Mouse (Mus musculus) hindbrain, embryonic 15.5 days (tissue): ENCODE data around the gene Kitl. TPM values are rescaled to one million over a fixed set of nuclear protein-coding genes. Genes with fewer than 3 reads are reported as not detected.
A peak's percentile ranks its signal among the peaks of the same experiment; 100 is the strongest.

Experiments used
- ATAC-seq: fragments of 200-750 bp; cut with Nextera tagmentation; 2 replicates; pipeline ENCODE4 v1.8.0; 2017; ENCODE audit warnings: low read depth, moderate number of reproducible peaks, moderate TSS enrichment; ENCODE audit not compliant: low FRiP score
- H3K27ac ChIP-seq: fragments of 300-500 bp; sonication (generic); replicated peaks from 2 replicates; pipeline ENCODE4 v1.5.1; 2015; ENCODE audit warnings: mild to moderate bottlenecking, inconsistent platforms
- H3K27me3 ChIP-seq: fragments of 300-500 bp; sonication (generic); 2 replicates; pipeline ENCODE4 v1.6.1; 2015; ENCODE audit warnings: control low read depth, inconsistent platforms
- H3K36me3 ChIP-seq: fragments of 300-500 bp; sonication (generic); 2 replicates; pipeline ENCODE4 v1.6.1; 2015; ENCODE audit warnings: control low read depth, inconsistent platforms
- H3K4me1 ChIP-seq: fragments of 300-500 bp; sonication (generic); replicated peaks from 2 replicates; pipeline ENCODE4 v1.6.1; 2015; ENCODE audit warnings: control low read depth, inconsistent platforms
- H3K4me2 ChIP-seq: fragments of 300-500 bp; sonication (generic); 2 replicates; pipeline ENCODE4 v1.6.1; 2015; ENCODE audit warnings: moderate library complexity, mild to moderate bottlenecking, inconsistent platforms
- H3K4me3 ChIP-seq: fragments of 300-500 bp; sonication (generic); 2 replicates; pipeline ENCODE4 v1.5.1; 2015; ENCODE audit warnings: mild to moderate bottlenecking, inconsistent platforms
- H3K9ac ChIP-seq: fragments of 300-500 bp; sonication (generic); 2 replicates; pipeline ENCODE4 v1.6.1; 2015; ENCODE audit warnings: inconsistent platforms
- H3K9me3 ChIP-seq: fragments of 300-500 bp; sonication (generic); 2 replicates; pipeline ENCODE4 v1.6.1; 2016; ENCODE audit warnings: control low read depth, inconsistent platforms
- WGBS: fragments of 180-500 bp; shearing (Covaris S2); methylation state at CpG from one replicate; pipeline ENCODE4 v1.1.7; 2015; 5-methylcytosine and 5-hydroxymethylcytosine counted together
- polyA plus RNA-seq: library from polyadenylated mRNA; unstranded; fragments of >200 nt; fragmentation: Nextera tagmentation; extraction: Ambion mirVana; gene quantifications from 2 replicates; pipeline ENCODE4 v1.2.1, GENCODE M21; 2015

The Kitl gene
- polyA plus RNA-seq, 1 experiment from 2014 or later, result 30.7 TPM

GRCm38 (mm10) chr10:100055082-100055481, 39.7 kb downstream of the Kitl start:
- 90% methylated on average over 2 of the region's 2 CpGs for WGBS

GRCm38 (mm10) chr10:100057106-100057623, 41.7 kb downstream of the Kitl start:
- Histone ChIP-seq H3K27me3 (no peaks in the 10 kb centered on the region), H3K9me3 (no peaks in the 10 kb centered on the region), H3K4me1 (no peaks in the 10 kb centered on the region), H3K4me2 (no peak overlapping the region), H3K4me3 (no peak overlapping the region), H3K27ac (no peak overlapping the region), H3K36me3 (no peaks in the 10 kb centered on the region), H3K9ac (no peak overlapping the region)
- WGBS, result 82% methylated on average over 1 of the region's 1 CpGs
- no peak for ATAC-seq

More at GRCm38 (mm10) chr10:100055082-100055481, 39.7 kb downstream of the Kitl start:
- H3K4me3 ChIP-seq, result no peak overlapping the region
- H3K9me3 ChIP-seq, result no peaks in the 10 kb centered on the region
- H3K9ac ChIP-seq, result no peak overlapping the region
- H3K4me2 ChIP-seq, result no peak overlapping the region
- no peak overlapping the region for H3K27ac ChIP-seq
- no peaks in the 10 kb centered on the region; the same call in 1 of the 2 replicates for H3K4me1 ChIP-seq
- no peaks in the 10 kb centered on the region for H3K27me3 ChIP-seq
- no peaks in the 10 kb centered on the region for H3K36me3 ChIP-seq
- ATAC-seq, result no peak

- no peaks in the 10 kb centered on the region for H3K27me3 ChIP-seq
- no peak for ATAC-seq
- H3K4me3 ChIP-seq, result no peak overlapping the region
- H3K27ac ChIP-seq, result no peak overlapping the region
- H3K9ac ChIP-seq, result no peak overlapping the region
- H3K36me3 ChIP-seq, result no peaks in the 10 kb centered on the region
- no peak overlapping the region for H3K4me2 ChIP-seq
- 95% methylated on average over 4 of the region's 4 CpGs for WGBS
- no peaks in the 10 kb centered on the region for H3K4me1 ChIP-seq
- H3K9me3 ChIP-seq, result no peaks in the 10 kb centered on the region
Observed at GRCm38 (mm10) chr10:100059356-100059755, 43.9 kb downstream of the Kitl start.

GRCm38 (mm10) chr10:100065529-100066301, 50.3 kb downstream of the Kitl start:
- WGBS, result 13% methylated on average over 12 of the region's 12 CpGs
- no peaks in the 10 kb centered on the region for H3K27me3 ChIP-seq
- H3K36me3 ChIP-seq, result no peaks in the 10 kb centered on the region
- no peaks in the 10 kb centered on the region for H3K9me3 ChIP-seq
- peak; percentile 84 for ATAC-seq
- H3K4me1 ChIP-seq, result peaks cover 4% of the 10 kb centered on the region; the same call in 1 of the 2 replicates
- peak overlapping the region; percentile 56 for H3K27ac ChIP-seq
- no peak overlapping the region for H3K4me3 ChIP-seq
- peak overlapping the region; percentile 18; the same call in 1 of the 2 replicates for H3K4me2 ChIP-seq
- H3K9ac ChIP-seq, result no peak overlapping the region

- Histone ChIP-seq H3K9me3 (no peaks in the 10 kb centered on the region), H3K4me1 (peaks cover 4% of the 10 kb centered on the region; the same call in 1 of the 2 replicates), H3K4me2 (no peak overlapping the region), H3K27me3 (no peaks in the 10 kb centered on the region), H3K27ac (peak overlapping the region; percentile 56; the same call in 1 of the 2 replicates), H3K36me3 (no peaks in the 10 kb centered on the region), H3K4me3 (no peak overlapping the region), H3K9ac (no peak overlapping the region)
- no peak for ATAC-seq
- whole genome bisulfite sequencing, result 10% methylated on average over 7 of the region's 7 CpGs
Observed at GRCm38 (mm10) chr10:100066374-100066773, 50.9 kb downstream of the Kitl start.

- WGBS, result 96% methylated on average over 1 of the region's 1 CpGs
- no peak for ATAC-seq
- Histone ChIP-seq H3K4me1 (no peaks in the 10 kb centered on the region), H3K9ac (no peak overlapping the region), H3K36me3 (no peaks in the 10 kb centered on the region), H3K27me3 (no peaks in the 10 kb centered on the region), H3K4me2 (no peak overlapping the region), H3K9me3 (no peaks in the 10 kb centered on the region), H3K27ac (no peak overlapping the region), H3K4me3 (no peak overlapping the region)
Observed at GRCm38 (mm10) chr10:100072641-100073040, 57.2 kb downstream of the Kitl start.

- Histone ChIP-seq H3K4me1 (no peaks in the 10 kb centered on the region), H3K4me2 (no peak overlapping the region), H3K27ac (no peak overlapping the region), H3K9ac (no peak overlapping the region), H3K9me3 (no peaks in the 10 kb centered on the region), H3K36me3 (no peaks in the 10 kb centered on the region), H3K27me3 (no peaks in the 10 kb centered on the region), H3K4me3 (no peak overlapping the region)
- no peak for ATAC-seq
Observed at GRCm38 (mm10) chr10:100073092-100073491, 57.7 kb downstream of the Kitl start.

GRCm38 (mm10) chr10:100101115-100101514, 85.7 kb downstream of the Kitl start:
- no peaks in the 10 kb centered on the region for H3K36me3 ChIP-seq
- H3K4me2 ChIP-seq, result no peak overlapping the region
- 0 out of 2 replicates have a peak, but pooled peaks cover 4% of the 10 kb centered on the region for H3K4me1 ChIP-seq
- 42% methylated on average over 3 of the region's 3 CpGs for WGBS
- H3K9ac ChIP-seq, result no peak overlapping the region
- no peak for ATAC-seq
- no peak overlapping the region for H3K4me3 ChIP-seq
- H3K27ac ChIP-seq, result no peak overlapping the region
- H3K27me3 ChIP-seq, result no peaks in the 10 kb centered on the region
- no peaks in the 10 kb centered on the region for H3K9me3 ChIP-seq

GRCm38 (mm10) chr10:100111209-100111608, 95.8 kb downstream of the Kitl start:
- Histone ChIP-seq H3K4me2 (peak overlapping the region; percentile 33), H3K36me3 (no peaks in the 10 kb centered on the region), H3K4me1 (peaks cover 11% of the 10 kb centered on the region), H3K27me3 (no peaks in the 10 kb centered on the region), H3K27ac (no peak overlapping the region), H3K9ac (no peak overlapping the region), H3K9me3 (no peaks in the 10 kb centered on the region), H3K4me3 (no peak overlapping the region)
- WGBS, result 24% methylated on average over 7 of the region's 7 CpGs
- ATAC-seq, result peak; percentile 63; the same call in 1 of the 2 replicates

GRCm38 (mm10) chr10:100115570-100115969, 100.1 kb downstream of the Kitl start:
- no peak overlapping the region for H3K9ac ChIP-seq
- H3K4me2 ChIP-seq, result no peak overlapping the region
- no peaks in the 10 kb centered on the region for H3K9me3 ChIP-seq
- ATAC-seq, result no peak
- no peaks in the 10 kb centered on the region for H3K36me3 ChIP-seq
- no peaks in the 10 kb centered on the region for H3K27me3 ChIP-seq
- no peak overlapping the region for H3K4me3 ChIP-seq
- H3K4me1 ChIP-seq, result peaks cover 10% of the 10 kb centered on the region
- 96% methylated on average over 2 of the region's 2 CpGs for WGBS
- no peak overlapping the region for H3K27ac ChIP-seq

GRCm38 (mm10) chr10:100124452-100124851, 109.0 kb downstream of the Kitl start:
- Histone ChIP-seq H3K27ac (no peak overlapping the region), H3K9me3 (no peaks in the 10 kb centered on the region), H3K9ac (no peak overlapping the region), H3K4me3 (no peak overlapping the region), H3K4me2 (no peak overlapping the region), H3K27me3 (no peaks in the 10 kb centered on the region), H3K4me1 (peaks cover 7% of the 10 kb centered on the region), H3K36me3 (no peaks in the 10 kb centered on the region)
- ATAC-seq, result no peak
- WGBS, result 74% methylated on average over 5 of the region's 5 CpGs

- Histone ChIP-seq H3K9ac (no peak overlapping the region), H3K4me2 (peak overlapping the region; percentile 46), H3K27me3 (no peaks in the 10 kb centered on the region), H3K4me1 (peaks cover 7% of the 10 kb centered on the region), H3K9me3 (no peaks in the 10 kb centered on the region), H3K36me3 (no peaks in the 10 kb centered on the region), H3K4me3 (0 out of 2 replicates have a peak overlapping the region, but pooled peaks have one; percentile 11), H3K27ac (peak overlapping the region; percentile 47; the same call in 1 of the 2 replicates)
- WGBS, result 15% methylated on average over 23 of the region's 23 CpGs
- ATAC-seq, result peak; percentile 89
Observed at GRCm38 (mm10) chr10:100127837-100128743, 112.7 kb downstream of the Kitl start.
